Mouse (Mus musculus): ENCODE measurements around the gene Styk1.
"Not testable (repeated sequence)": the region's sequence is repeated elsewhere in the genome, so short reads cannot be mapped to it uniquely, and the experiment has no call there.

The Styk1 gene

GRCm38 (mm10) chr6:131292991-131293788 is 60.2 kb downstream of the Styk1 start, which contains the start of gene Magohb:
TSS of gene Magohb (minus strand) at chr6:131293244.
- peak; percentile 80 for DNase-seq (ENCODE audit: low read depth, low spot score)

GRCm38 (mm10) chr6:131292276-131292990 is 61.0 kb downstream of the Styk1 start:
- peak; percentile 2 for DNase-seq (ENCODE audit: low read depth, low spot score)

GRCm38 (mm10) chr6:131290430-131290829 is 63.0 kb downstream of the Styk1 start:
- DNase-seq (ENCODE audit: low read depth, low spot score) = peak; percentile 5

- DNase-seq (ENCODE audit: low read depth, low spot score) = not testable (repeated sequence)
Observed at GRCm38 (mm10) chr6:131278160-131278559, 75.2 kb downstream of the Styk1 start.

GRCm38 (mm10) chr6:131276659-131277058 is 76.7 kb downstream of the Styk1 start:
- DNase-seq (ENCODE audit: low read depth, low spot score) = no peak

GRCm38 (mm10) chr6:131272311-131272710 is 81.1 kb downstream of the Styk1 start:
- DNase-seq (ENCODE audit: low read depth, low spot score) = no peak

GRCm38 (mm10) chr6:131270312-131270711 is 83.1 kb downstream of the Styk1 start:
- DNase-seq (ENCODE audit: low read depth, low spot score) = no peak

GRCm38 (mm10) chr6:131269599-131269998 is 83.8 kb downstream of the Styk1 start:
- DNase-seq (ENCODE audit: low read depth, low spot score) = no peak

- no peak for DNase-seq (ENCODE audit: low read depth, low spot score)
Observed at GRCm38 (mm10) chr6:131264175-131264574, 89.2 kb downstream of the Styk1 start.

GRCm38 (mm10) chr6:131262778-131263177 is 90.6 kb downstream of the Styk1 start:
- DNase-seq (ENCODE audit: low read depth, low spot score) = no peak

- no peak for DNase-seq (ENCODE audit: low read depth, low spot score)
Observed at GRCm38 (mm10) chr6:131262009-131262408, 91.4 kb downstream of the Styk1 start.

All from embryo, embryonic 11.5 days (tissue).